Mouse (Mus musculus) lung, embryonic 15.5 days (tissue): ENCODE results near the gene Slc22a21. TPM values are rescaled to one million over a fixed set of nuclear protein-coding genes. Genes with fewer than 3 reads are reported as not detected.
A peak's percentile ranks its signal among the peaks of the same experiment; 100 is the strongest.
"Not testable (repeated sequence)": the region's sequence is repeated elsewhere in the genome, so short reads cannot be mapped to it uniquely, and the experiment has no call there.

Experiments
- ATAC-seq: fragments of 200-750 bp; cut with Nextera tagmentation; 2 replicates; pipeline ENCODE4 v1.8.0; 2017; ENCODE audit warnings: moderate number of reproducible peaks, borderline replicate concordance; ENCODE audit not compliant: low FRiP score, low TSS enrichment; ENCODE audit errors: extremely low read depth
- H3K27ac ChIP-seq: fragments of 300-500 bp; sonication (generic); 2 replicates; pipeline ENCODE4 v1.5.1; 2015; ENCODE audit warnings: moderate library complexity, mild to moderate bottlenecking, inconsistent platforms
- H3K27me3 ChIP-seq: fragments of 300-500 bp; sonication (generic); 2 replicates; pipeline ENCODE4 v1.6.1; 2015; ENCODE audit warnings: inconsistent platforms
- H3K36me3 ChIP-seq: fragments of 300-500 bp; sonication (generic); 2 replicates; pipeline ENCODE4 v1.6.1; 2015; ENCODE audit warnings: inconsistent platforms
- H3K4me1 ChIP-seq: fragments of 300-500 bp; sonication (generic); 2 replicates; pipeline ENCODE4 v1.6.1; 2015; ENCODE audit warnings: inconsistent platforms
- H3K4me2 ChIP-seq: fragments of 300-500 bp; sonication (generic); 2 replicates; pipeline ENCODE4 v1.6.1; 2015; ENCODE audit warnings: inconsistent platforms, mild to moderate bottlenecking, moderate library complexity
- H3K4me3 ChIP-seq: fragments of 300-500 bp; sonication (generic); 2 replicates; pipeline ENCODE4 v1.5.1; 2015; ENCODE audit warnings: mild to moderate bottlenecking, inconsistent platforms
- H3K9ac ChIP-seq: fragments of 300-500 bp; sonication (generic); 2 replicates; pipeline ENCODE4 v1.6.1; 2015; ENCODE audit warnings: inconsistent platforms
- H3K9me3 ChIP-seq: fragments of 300-500 bp; sonication (generic); 2 replicates; pipeline ENCODE4 v1.6.1; 2016; ENCODE audit warnings: inconsistent platforms
- WGBS: fragments of 180-500 bp; shearing (Covaris S2); methylation state at CpG from one replicate; pipeline ENCODE4 v1.1.7; 2015; 5-methylcytosine and 5-hydroxymethylcytosine counted together
- polyA plus RNA-seq: library from polyadenylated mRNA; unstranded; fragments of >200 nt; fragmentation: Nextera tagmentation; extraction: Ambion mirVana; gene quantifications from 2 replicates; pipeline ENCODE4 v1.2.1, GENCODE M21; 2015

The Slc22a21 gene
- polyA plus RNA-seq, 1 experiment from 2014 or later = 5.4 TPM

- WGBS = 50% methylated on average over 2 of the region's 2 CpGs
- Histone ChIP-seq H3K4me3 (no peak overlapping the region), H3K27ac (no peak overlapping the region), H3K36me3 (no peaks in the 10 kb centered on the region), H3K9me3 (no peaks in the 10 kb centered on the region), H3K4me1 (peaks cover 5% of the 10 kb centered on the region; the same call in 1 of the 2 replicates), H3K4me2 (no peak overlapping the region), H3K27me3 (no peaks in the 10 kb centered on the region), H3K9ac (no peak overlapping the region)
- no peak for ATAC-seq
These were observed 31.1 kb upstream of the Slc22a21 start for GRCm38 (mm10) chr11:54011255-54011654.

- H3K36me3 ChIP-seq = no peaks in the 10 kb centered on the region
- no peak overlapping the region for H3K27ac ChIP-seq
- no peak overlapping the region for H3K9ac ChIP-seq
- H3K4me1 ChIP-seq = peaks cover 5% of the 10 kb centered on the region; the same call in 1 of the 2 replicates
- H3K4me3 ChIP-seq = no peak overlapping the region
- WGBS = 72% methylated on average over 10 of the region's 10 CpGs
- H3K9me3 ChIP-seq = no peaks in the 10 kb centered on the region
- no peak for ATAC-seq
- no peak overlapping the region for H3K4me2 ChIP-seq
- no peaks in the 10 kb centered on the region for H3K27me3 ChIP-seq
These were observed 28.3 kb upstream of the Slc22a21 start for GRCm38 (mm10) chr11:54008416-54008920.

- no peak overlapping the region for H3K27ac ChIP-seq
- H3K36me3 ChIP-seq = no peaks in the 10 kb centered on the region
- WGBS = 79% methylated on average over 11 of the region's 11 CpGs
- H3K4me1 ChIP-seq = peaks cover 5% of the 10 kb centered on the region; the same call in 1 of the 2 replicates
- no peak overlapping the region for H3K4me3 ChIP-seq
- H3K27me3 ChIP-seq = no peaks in the 10 kb centered on the region
- no peak overlapping the region for H3K4me2 ChIP-seq
- no peaks in the 10 kb centered on the region for H3K9me3 ChIP-seq
- ATAC-seq = no peak
- no peak overlapping the region for H3K9ac ChIP-seq
These were observed 27.6 kb upstream of the Slc22a21 start for GRCm38 (mm10) chr11:54007717-54008116.

- Histone ChIP-seq H3K4me2 (no peak overlapping the region), H3K27ac (no peak overlapping the region), H3K9me3 (no peaks in the 10 kb centered on the region), H3K9ac (no peak overlapping the region), H3K36me3 (no peaks in the 10 kb centered on the region), H3K4me1 (peaks cover 5% of the 10 kb centered on the region; the same call in 1 of the 2 replicates), H3K4me3 (no peak overlapping the region), H3K27me3 (no peaks in the 10 kb centered on the region)
- ATAC-seq = no peak
- 45% methylated on average over 4 of the region's 4 CpGs for WGBS
These were observed 26.8 kb upstream of the Slc22a21 start for GRCm38 (mm10) chr11:54006901-54007300.

- H3K27ac ChIP-seq, ATAC-seq, H3K4me1 ChIP-seq, H3K4me3 ChIP-seq, H3K4me2 ChIP-seq, H3K9ac ChIP-seq, H3K27me3 ChIP-seq, H3K9me3 ChIP-seq, H3K36me3 ChIP-seq: not testable (repeated sequence)
- WGBS = 35% methylated on average over 5 of the region's 5 CpGs
These were observed 26.2 kb upstream of the Slc22a21 start for GRCm38 (mm10) chr11:54006362-54006761.

- no peaks in the 10 kb centered on the region for H3K36me3 ChIP-seq
These were observed 24.6 kb upstream of the Slc22a21 start for GRCm38 (mm10) chr11:54004734-54005133.

GRCm38 (mm10) chr11:54004221-54004620, 24.1 kb upstream of the Slc22a21 start:
- Histone ChIP-seq H3K4me1 (no peaks in the 10 kb centered on the region), H3K9me3 (no peaks in the 10 kb centered on the region), H3K4me3 (no peak overlapping the region), H3K27me3 (no peaks in the 10 kb centered on the region), H3K36me3 (no peaks in the 10 kb centered on the region), H3K4me2 (no peak overlapping the region), H3K9ac (no peak overlapping the region), H3K27ac (no peak overlapping the region)
- 70% methylated on average over 9 of the region's 9 CpGs for WGBS
- no peak for ATAC-seq

More at GRCm38 (mm10) chr11:54004734-54005133, 24.6 kb upstream of the Slc22a21 start:
- H3K27ac ChIP-seq = no peak overlapping the region
- no peak overlapping the region for H3K4me2 ChIP-seq
- 87% methylated on average over 3 of the region's 3 CpGs for WGBS
- no peak overlapping the region for H3K9ac ChIP-seq
- H3K9me3 ChIP-seq = no peaks in the 10 kb centered on the region
- H3K4me1 ChIP-seq = no peaks in the 10 kb centered on the region
- no peaks in the 10 kb centered on the region for H3K27me3 ChIP-seq
- no peak; the same call in 1 of the 2 replicates for ATAC-seq
- no peak overlapping the region for H3K4me3 ChIP-seq

GRCm38 (mm10) chr11:54002761-54003717, 22.9 kb upstream of the Slc22a21 start:
- not testable (repeated sequence) for H3K4me1 ChIP-seq, H3K36me3 ChIP-seq, H3K27ac ChIP-seq, H3K9me3 ChIP-seq, H3K9ac ChIP-seq, H3K27me3 ChIP-seq, H3K4me2 ChIP-seq, H3K4me3 ChIP-seq
- WGBS = 32% methylated on average over 12 of the region's 12 CpGs
- 0 out of 2 replicates have a peak, but pooled peaks have one; percentile 44 for ATAC-seq

GRCm38 (mm10) chr11:54002147-54002760, 22.1 kb upstream of the Slc22a21 start:
- Histone ChIP-seq H3K4me2 (no peak overlapping the region), H3K36me3 (no peaks in the 10 kb centered on the region), H3K9ac (no peak overlapping the region), H3K27me3 (no peaks in the 10 kb centered on the region), H3K4me3 (no peak overlapping the region), H3K9me3 (no peaks in the 10 kb centered on the region), H3K4me1 (no peaks in the 10 kb centered on the region), H3K27ac (no peak overlapping the region)
- 3% methylated on average over 5 of the region's 5 CpGs for WGBS
- ATAC-seq = no peak

- Histone ChIP-seq H3K27me3 (no peaks in the 10 kb centered on the region), H3K9ac (no peak overlapping the region), H3K4me3 (no peak overlapping the region), H3K9me3 (no peaks in the 10 kb centered on the region), H3K27ac (no peak overlapping the region), H3K4me1 (no peaks in the 10 kb centered on the region), H3K4me2 (no peak overlapping the region), H3K36me3 (no peaks in the 10 kb centered on the region)
- WGBS = 60% methylated on average over 2 of the region's 2 CpGs
- ATAC-seq = no peak
These were observed 17.5 kb upstream of the Slc22a21 start for GRCm38 (mm10) chr11:53997661-53998060.

- Histone ChIP-seq H3K27me3 (no peaks in the 10 kb centered on the region), H3K9me3 (no peaks in the 10 kb centered on the region), H3K4me2 (no peak overlapping the region), H3K9ac (no peak overlapping the region), H3K4me1 (no peaks in the 10 kb centered on the region), H3K27ac (no peak overlapping the region), H3K4me3 (no peak overlapping the region), H3K36me3 (no peaks in the 10 kb centered on the region)
- WGBS = 29% methylated on average over 4 of the region's 4 CpGs
- ATAC-seq = peak; percentile 42; the same call in 1 of the 2 replicates
These were observed 12.1 kb upstream of the Slc22a21 start for GRCm38 (mm10) chr11:53992264-53992663.

- H3K27ac ChIP-seq = no peak overlapping the region
- ATAC-seq = no peak
- WGBS = 56% methylated on average over 1 of the region's 1 CpGs
- H3K36me3 ChIP-seq = no peaks in the 10 kb centered on the region
- H3K27me3 ChIP-seq = no peaks in the 10 kb centered on the region
- H3K9ac ChIP-seq = no peak overlapping the region
- no peak overlapping the region for H3K4me2 ChIP-seq
- no peaks in the 10 kb centered on the region for H3K9me3 ChIP-seq
- no peaks in the 10 kb centered on the region for H3K4me1 ChIP-seq
- H3K4me3 ChIP-seq = no peak overlapping the region
These were observed 9.1 kb upstream of the Slc22a21 start for GRCm38 (mm10) chr11:53989232-53989631.
